Mouse (Mus musculus): ENCODE results near the gene Ifna13. TPM values are rescaled to one million over a fixed set of nuclear protein-coding genes. Genes with fewer than 3 reads are reported as not detected.

Ifna13 gene
- not detected for total RNA-seq (2021)
- long read RNA-seq, experiment 1 = 0 reads
- long read RNA-seq, experiment 2 = 0 reads

DNA sequence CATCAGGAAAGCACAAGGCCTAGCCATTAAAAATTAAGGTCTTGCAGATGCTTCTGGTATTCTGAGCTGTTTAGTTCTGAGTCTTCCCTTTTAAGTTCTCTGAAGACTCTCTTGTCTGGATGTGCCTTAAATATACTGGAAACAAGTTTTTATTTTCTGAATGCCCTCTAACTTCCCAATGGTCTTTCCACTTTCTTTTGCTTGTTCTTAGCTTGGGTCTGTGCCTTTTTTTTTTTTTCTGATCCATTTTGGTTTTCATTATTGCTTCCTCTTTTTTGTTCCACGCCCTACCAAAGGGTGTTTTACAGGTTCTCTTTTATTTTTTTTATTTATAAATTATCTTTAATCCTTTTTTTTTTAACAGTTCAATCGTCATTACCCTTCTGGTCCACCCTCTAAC, at the start of gene Ifna13:
Gene Ifna13 (minus strand): TSS at position 101 of the 400 bp plus-strand sequence.
- no peak for DNase-seq
- intact Hi-C loops (cut with DNase I) = no loop called here

GRCm38 (mm10) chr4:88693392-88693791, 49.1 kb upstream of the Ifna13 start:
- intact Hi-C loops (cut with DNase I) = no loop called here
- no peak for DNase-seq

DNA sequence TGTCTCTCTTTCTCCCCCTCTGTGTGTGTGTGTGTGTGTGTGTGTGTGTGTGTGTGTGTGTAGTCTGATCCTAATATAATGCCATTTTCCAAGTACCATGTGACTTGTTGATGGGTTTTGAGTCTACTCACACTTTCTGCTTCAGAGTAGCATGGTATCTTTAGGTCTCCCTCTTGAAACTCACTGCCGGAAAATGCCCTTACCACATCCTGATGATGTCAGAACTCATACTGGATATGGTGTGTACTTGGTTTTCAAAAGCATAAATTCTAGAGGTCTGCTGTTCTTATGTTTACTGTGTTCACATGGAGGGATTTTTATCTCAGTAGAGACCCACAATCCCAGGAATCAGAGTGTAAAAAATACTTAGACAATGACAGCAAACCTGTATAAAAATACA, 48.3 kb upstream of the Ifna13 start:
- DNase-seq = no peak
- intact Hi-C loops (cut with DNase I) = no loop called here

DNA sequence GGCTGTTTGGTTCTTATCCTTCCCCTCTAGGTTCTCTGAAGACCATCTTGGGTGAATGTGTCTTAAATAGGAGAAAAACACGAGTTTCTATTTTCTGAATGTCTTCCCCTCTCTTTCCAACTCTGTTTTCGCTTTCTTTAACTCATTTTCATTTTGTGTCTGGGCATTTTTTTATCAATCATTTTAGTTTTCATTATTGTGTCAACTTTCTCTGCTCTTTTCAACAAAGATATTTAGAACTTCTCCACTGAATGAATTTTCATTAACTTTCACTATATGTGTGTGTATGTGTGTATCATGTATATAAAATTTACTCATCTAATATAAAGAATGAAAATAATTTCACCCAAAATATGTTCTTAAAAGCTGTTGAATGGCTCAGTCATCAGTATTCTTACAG, 47.0 kb upstream of the Ifna13 start, which contains the start of gene Ifnab:
Gene Ifnab (minus strand): TSS at position 101 of the 400 bp plus-strand sequence.
- no peak for DNase-seq
- intact Hi-C loops (cut with DNase I) = no loop called here

GRCm38 (mm10) chr4:88683812-88684211, 39.6 kb upstream of the Ifna13 start, which contains the start of gene Ifna2:
Gene Ifna2, minus strand, starts transcription at chr4:88683912.
- DNase-seq = no peak
- intact Hi-C loops (cut with DNase I) = loop anchor here (2.0 kb wide), 1 partner anchor 135 kb away; the partner anchor contains the start of gene Ifna11

DNA sequence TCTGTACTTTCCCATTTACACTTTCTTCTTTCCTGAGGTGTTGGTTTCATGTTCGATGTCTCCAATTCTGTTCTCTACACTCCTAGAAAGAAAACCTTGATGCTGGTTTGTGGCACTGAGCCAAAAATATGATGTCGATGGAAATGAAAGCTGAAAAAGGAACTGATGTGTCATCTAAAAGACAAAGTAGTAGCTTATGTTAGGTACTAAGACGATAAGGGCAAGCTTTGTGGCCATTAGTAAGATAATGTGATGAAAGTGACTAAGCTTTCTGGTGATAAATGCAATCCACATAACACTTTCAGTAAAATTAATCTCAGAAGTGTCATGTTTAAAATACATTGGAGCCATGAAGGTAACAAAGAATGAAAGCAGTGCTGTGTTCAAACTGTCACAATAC, 37.1 kb upstream of the Ifna13 start:
- DNase-seq = no peak

DNA sequence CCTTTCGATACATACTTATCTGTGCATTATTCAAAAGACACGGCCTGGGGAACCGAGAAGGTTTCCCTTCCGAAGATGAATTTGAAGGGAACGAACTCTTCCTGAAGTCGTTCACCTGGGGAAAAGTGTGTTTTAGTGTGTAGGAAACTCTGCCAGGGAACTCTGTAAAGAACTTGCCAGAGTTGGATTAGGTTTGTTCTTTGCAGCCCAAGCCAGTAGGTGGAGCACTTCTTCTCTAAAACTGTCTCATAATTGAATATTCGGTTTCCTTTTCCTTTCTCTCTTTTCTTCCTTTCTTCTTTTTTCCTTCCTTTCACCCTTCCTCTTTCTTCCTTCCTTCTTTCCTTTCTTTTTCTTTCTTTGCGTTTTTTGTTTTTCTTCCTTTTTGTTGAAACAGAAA, 36.1 kb upstream of the Ifna13 start:
- intact Hi-C loops (cut with DNase I) = no loop called here
- DNase-seq = no peak

More for the DNA sequence above, 37.1 kb upstream of the Ifna13 start:
- intact Hi-C loops (cut with DNase I) = no loop called here

GRCm38 (mm10) chr4:88676824-88677223, 32.6 kb upstream of the Ifna13 start, which contains the start of gene Ifna16:
Gene Ifna16, minus strand, starts transcription at chr4:88676924.
- DNase-seq = no peak
- intact Hi-C loops (cut with DNase I) = no loop called here

- no peak for DNase-seq
- intact Hi-C loops (cut with DNase I) = no loop called here
Measured at GRCm38 (mm10) chr4:88655461-88655860, 11.2 kb upstream of the Ifna13 start.

DNA sequence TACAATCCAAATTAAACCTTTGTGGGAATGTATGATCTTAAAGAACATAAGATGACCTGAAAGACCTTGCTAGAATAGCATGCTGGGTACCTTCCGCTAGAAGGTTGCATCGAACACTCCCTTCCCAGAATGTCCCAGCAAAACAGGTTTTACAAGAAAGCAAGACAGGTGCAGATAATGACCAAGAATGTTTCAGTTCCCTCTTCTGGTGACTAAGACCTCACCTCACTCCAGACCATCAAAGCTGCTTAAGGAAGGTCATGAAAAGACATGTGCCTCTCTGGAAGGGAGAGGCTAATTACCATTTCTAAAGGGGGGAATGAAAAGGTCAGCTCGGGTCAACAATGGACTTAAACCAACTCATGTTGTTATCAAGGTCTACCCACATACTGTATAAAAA, 9.4 kb upstream of the Ifna13 start:
- no peak for DNase-seq
- intact Hi-C loops (cut with DNase I) = no loop called here

- intact Hi-C loops (cut with DNase I) = no loop called here
- no peak for DNase-seq
Measured at GRCm38 (mm10) chr4:88642526-88642925, 1.7 kb downstream of the Ifna13 start.

DNA sequence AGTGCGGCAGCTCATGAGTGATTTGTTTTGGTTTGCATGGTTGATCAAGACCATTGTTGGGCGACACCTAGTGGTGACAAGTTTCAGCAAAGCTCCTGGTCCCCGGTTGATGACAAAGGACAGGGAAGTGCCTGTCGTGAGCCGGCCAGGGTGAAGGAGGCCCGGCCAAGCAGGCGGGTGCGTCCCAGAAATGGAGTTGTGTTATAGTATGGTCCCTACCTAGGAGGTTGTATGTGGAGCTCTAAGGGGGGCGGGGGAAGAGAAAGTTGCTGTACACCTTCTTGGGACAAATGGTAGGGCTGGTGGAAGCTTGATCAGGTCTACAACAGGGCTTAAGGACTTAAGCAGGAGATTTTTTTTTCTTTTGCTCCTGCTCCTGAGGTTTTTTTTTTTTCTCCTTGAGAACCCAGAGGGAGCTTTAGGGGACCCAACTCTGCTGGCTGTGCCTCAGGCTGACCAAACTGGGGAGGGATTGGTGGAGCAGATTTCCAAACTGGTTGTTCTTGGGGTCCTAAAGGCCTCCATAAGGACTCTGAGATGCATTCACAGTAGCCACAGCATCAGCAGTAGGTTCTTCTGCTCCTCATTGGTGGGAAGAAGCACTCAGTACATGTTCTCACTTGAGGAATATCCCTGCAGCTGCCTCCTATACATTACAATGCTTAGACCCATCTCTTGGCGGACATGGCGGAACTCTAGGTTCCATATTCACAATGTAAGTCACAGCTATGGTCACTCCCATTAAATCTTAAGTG, 3.0 kb downstream of the Ifna13 start:
- DNase-seq = peak; percentile 80 to 84
- intact Hi-C loops (cut with DNase I) = no loop called here

GRCm38 (mm10) chr4:88640704-88641076, 3.6 kb downstream of the Ifna13 start:
- no peak for DNase-seq
- intact Hi-C loops (cut with DNase I) = no loop called here

GRCm38 (mm10) chr4:88634311-88634710, 9.9 kb downstream of the Ifna13 start, which contains the start of gene C87499:
Gene C87499, minus strand, starts transcription at chr4:88634411.
- intact Hi-C loops (cut with DNase I) = no loop called here
- DNase-seq = no peak

- intact Hi-C loops (cut with DNase I) = no loop called here
- no peak for DNase-seq
Measured at GRCm38 (mm10) chr4:88603276-88603675, 41.0 kb downstream of the Ifna13 start, which contains the start of gene Ifna12. Gene Ifna12, minus strand, starts transcription at chr4:88603376.

Other genes with a start within 250 kb of the Ifna13 start
- 1 to 10 TPM; 1.0 to 1.2 TPM for gene Hacd4, start 205.5 kb downstream of the Ifna13 start, total RNA-seq (2021)
- not detected for gene Ifnb1, start 121.7 kb downstream of the Ifna13 start, total RNA-seq (2021)
- gene Ifna15, start 86.2 kb downstream of the Ifna13 start, total RNA-seq (2021) = not detected
- not detected for gene Ifna14, start 72.7 kb downstream of the Ifna13 start, total RNA-seq (2021)
- not detected for gene Ifna9, start 52.1 kb downstream of the Ifna13 start, total RNA-seq (2021)
- not detected for gene Ifna12, start 41.1 kb downstream of the Ifna13 start, total RNA-seq (2021)
- not detected for gene C87499, start 10.0 kb downstream of the Ifna13 start, total RNA-seq (2021)
- not detected for gene Ifna16, start 32.5 kb upstream of the Ifna13 start, total RNA-seq (2021)
- gene Ifna2, start 39.5 kb upstream of the Ifna13 start, total RNA-seq (2021) = not detected
- not detected for gene Ifnab, start 46.9 kb upstream of the Ifna13 start, total RNA-seq (2021)
- under 1 TPM in 1 of 2 experiments, not detected in 1; 0.42 TPM for gene Gm26566, start 77.3 kb upstream of the Ifna13 start, total RNA-seq (2021)
- gene Klhl9, start 78.0 kb upstream of the Ifna13 start, total RNA-seq (2021) = 10 to 100 TPM; 43.9 to 50.4 TPM
- not detected for gene Gm13271, start 110.4 kb upstream of the Ifna13 start, total RNA-seq (2021)
- gene Gm13283, start 115.7 kb upstream of the Ifna13 start, total RNA-seq (2021) = not detected
- not detected for gene Gm13290, start 129.4 kb upstream of the Ifna13 start, total RNA-seq (2021)
- gene Gm13289, start 132.5 kb upstream of the Ifna13 start, total RNA-seq (2021) = not detected
- gene Gm13272, start 135.4 kb upstream of the Ifna13 start, total RNA-seq (2021) = not detected
- not detected for gene Ifnz, start 137.7 kb upstream of the Ifna13 start, total RNA-seq (2021)
- not detected for gene Gm13276, start 141.2 kb upstream of the Ifna13 start, total RNA-seq (2021)
- gene Gm13277, start 144.2 kb upstream of the Ifna13 start, total RNA-seq (2021) = not detected
- gene Gm13278, start 147.1 kb upstream of the Ifna13 start, total RNA-seq (2021) = not detected
- gene Gm13275, start 150.0 kb upstream of the Ifna13 start, total RNA-seq (2021) = not detected
- gene Gm13279, start 152.9 kb upstream of the Ifna13 start, total RNA-seq (2021) = not detected
- not detected for gene Gm13285, start 155.2 kb upstream of the Ifna13 start, total RNA-seq (2021)
- gene Gm13287, start 158.8 kb upstream of the Ifna13 start, total RNA-seq (2021) = not detected
- not detected for gene Gm13288, start 161.1 kb upstream of the Ifna13 start, total RNA-seq (2021)
- gene Ifna7, start 171.8 kb upstream of the Ifna13 start, total RNA-seq (2021) = not detected
- not detected for gene Ifna11, start 175.5 kb upstream of the Ifna13 start, total RNA-seq (2021)
- gene Ifna6, start 183.0 kb upstream of the Ifna13 start, total RNA-seq (2021) = not detected
- gene Ifna5, start 191.1 kb upstream of the Ifna13 start, total RNA-seq (2021) = not detected
- not detected for gene Ifna4, start 197.4 kb upstream of the Ifna13 start, total RNA-seq (2021)
- gene Ifna1, start 205.6 kb upstream of the Ifna13 start, total RNA-seq (2021) = not detected
- gene Ifne, start 235.7 kb upstream of the Ifna13 start, total RNA-seq (2021) = not detected